Mouse (Mus musculus) ES-Bruce4 (cell line): ENCODE results near the gene Nek9. TPM values are rescaled to one million over a fixed set of nuclear protein-coding genes. Genes with fewer than 3 reads are reported as not detected.

Experiments used
- H3K27ac ChIP-seq: 2 replicates; pipeline ENCODE4 v1.5.1; 2012; ENCODE audit warnings: low read length, inconsistent platforms; ENCODE audit not compliant: insufficient read depth
- H3K27me3 ChIP-seq: 2 replicates; pipeline ENCODE4 v1.6.1; 2012; ENCODE audit warnings: mild to moderate bottlenecking, low read length, inconsistent platforms; ENCODE audit not compliant: control insufficient read depth, poor library complexity, insufficient read depth, severe bottlenecking
- H3K36me3 ChIP-seq: 2 replicates; pipeline ENCODE4 v1.6.1; 2012; ENCODE audit warnings: inconsistent platforms, mild to moderate bottlenecking, low read length, moderate library complexity; ENCODE audit not compliant: control insufficient read depth, poor library complexity, insufficient read depth, severe bottlenecking
- H3K4me1 ChIP-seq: one replicate; pipeline ENCODE4 v1.8.1; 2011; ENCODE audit warnings: low read length; ENCODE audit not compliant: control insufficient read depth, insufficient read depth
- H3K4me3 ChIP-seq: 2 replicates; pipeline ENCODE4 v1.5.1; 2011; ENCODE audit warnings: low read depth, mild to moderate bottlenecking, low read length
- H3K9ac ChIP-seq: 2 replicates; pipeline ENCODE4 v1.6.1; 2012; ENCODE audit warnings: low read depth, mild to moderate bottlenecking, inconsistent platforms; ENCODE audit not compliant: poor library complexity, severe bottlenecking
- H3K9me3 ChIP-seq: replicated peaks from 2 replicates; pipeline ENCODE4 v1.6.1; 2012; ENCODE audit warnings: mild to moderate bottlenecking, low read length, inconsistent platforms; ENCODE audit not compliant: control insufficient read depth, poor library complexity, insufficient read depth, severe bottlenecking
- CTCF ChIP-seq: IDR thresholded peaks from one replicate; pipeline ENCODE4 v1.8.1; 2011; ENCODE audit warnings: low read depth, low read length
- EP300 ChIP-seq: IDR thresholded peaks from 2 replicates; pipeline ENCODE4 v1.6.1; 2011; ENCODE audit warnings: low read depth, low read length; ENCODE audit not compliant: insufficient read depth
- POLR2A ChIP-seq: IDR thresholded peaks from one replicate; pipeline ENCODE4 v1.8.1; 2011; ENCODE audit warnings: low read length; ENCODE audit not compliant: insufficient read depth
- polyA plus RNA-seq: library from polyadenylated mRNA; stranded (reverse); fragments of >200 nt; gene quantifications from 2 replicates; pipeline ENCODE4 v1.2.4, GENCODE M21; 2011; ENCODE audit warnings: low read depth; ENCODE audit not compliant: missing spikeins, insufficient read depth, insufficient read length

Gene Nek9
- polyA plus RNA-seq = 42.3 and 43.2 TPM in 2 replicates

DNA sequence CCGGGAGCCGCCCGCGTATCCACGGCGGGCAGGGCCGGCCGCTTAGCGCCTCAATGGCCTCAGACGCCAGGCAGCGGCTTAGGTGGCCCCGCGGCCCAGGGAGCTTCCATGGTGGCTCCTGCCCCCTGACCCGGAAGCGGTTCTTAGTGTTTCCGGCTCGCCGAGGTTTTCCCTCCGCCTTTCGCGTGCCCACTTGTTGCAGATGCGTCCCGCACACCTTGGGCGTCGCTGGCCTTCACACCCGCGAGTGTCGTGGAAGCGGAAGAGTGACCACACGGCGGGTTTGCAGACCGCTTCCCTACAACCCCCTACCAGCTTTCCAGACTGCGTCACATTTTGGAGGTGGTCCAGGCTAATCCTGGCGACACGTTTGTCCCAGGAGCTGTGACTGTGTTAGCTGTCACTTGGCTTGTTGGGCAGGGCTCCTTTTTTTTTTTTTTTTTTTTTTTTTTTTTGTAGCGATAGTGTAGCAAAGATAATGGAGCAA is at the start of gene Nek9:
TSS of gene Nek9 (minus strand) at position 120 of the 487 bp plus-strand sequence.
- peak within 1 kb of the TSS; percentile 81 for H3K4me3 ChIP-seq
- peaks cover 14% of the 10 kb centered on the region; the same call in 1 of the 2 replicates for H3K36me3 ChIP-seq
- TF ChIP-seq POLR2A (no peak), CTCF (no peak), EP300 (no peak)
- no peaks in the 10 kb centered on the region for H3K27me3 ChIP-seq
- H3K4me1 ChIP-seq = peaks cover under 1% of the 10 kb centered on the region
- H3K27ac ChIP-seq = no peak within 1 kb of the TSS; the same call in 1 of the 2 replicates
- no peaks in the 10 kb centered on the region for H3K9me3 ChIP-seq
- peak within 1 kb of the TSS; percentile 97 for H3K9ac ChIP-seq

DNA sequence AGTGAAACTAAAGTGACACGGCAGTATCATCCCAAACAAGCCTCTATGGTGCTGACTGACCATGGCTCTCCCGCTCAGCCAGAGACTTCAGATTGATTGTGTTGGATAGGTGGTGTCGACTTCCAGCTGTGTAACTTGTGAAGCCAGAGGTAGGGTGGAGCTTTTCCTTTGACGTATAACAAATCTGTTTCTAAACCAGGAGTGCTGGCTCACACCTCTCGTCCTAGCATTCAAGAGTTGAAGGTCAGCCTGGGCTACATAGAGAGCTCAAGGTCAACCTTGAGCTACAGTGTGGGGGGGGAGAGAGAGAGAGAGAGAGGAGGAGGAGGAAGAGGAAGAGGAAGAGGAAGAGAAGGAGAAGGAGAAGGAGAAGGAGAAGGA is 46.8 kb upstream of the Nek9 start:
- no peak overlapping the region for H3K27ac ChIP-seq
- no peaks in the 10 kb centered on the region for H3K4me1 ChIP-seq
- H3K36me3 ChIP-seq = no peaks in the 10 kb centered on the region
- no peak overlapping the region for H3K4me3 ChIP-seq
- no peaks in the 10 kb centered on the region for H3K9me3 ChIP-seq
- H3K27me3 ChIP-seq = no peaks in the 10 kb centered on the region
- H3K9ac ChIP-seq = no peak overlapping the region
- TF ChIP-seq CTCF = no peak

DNA sequence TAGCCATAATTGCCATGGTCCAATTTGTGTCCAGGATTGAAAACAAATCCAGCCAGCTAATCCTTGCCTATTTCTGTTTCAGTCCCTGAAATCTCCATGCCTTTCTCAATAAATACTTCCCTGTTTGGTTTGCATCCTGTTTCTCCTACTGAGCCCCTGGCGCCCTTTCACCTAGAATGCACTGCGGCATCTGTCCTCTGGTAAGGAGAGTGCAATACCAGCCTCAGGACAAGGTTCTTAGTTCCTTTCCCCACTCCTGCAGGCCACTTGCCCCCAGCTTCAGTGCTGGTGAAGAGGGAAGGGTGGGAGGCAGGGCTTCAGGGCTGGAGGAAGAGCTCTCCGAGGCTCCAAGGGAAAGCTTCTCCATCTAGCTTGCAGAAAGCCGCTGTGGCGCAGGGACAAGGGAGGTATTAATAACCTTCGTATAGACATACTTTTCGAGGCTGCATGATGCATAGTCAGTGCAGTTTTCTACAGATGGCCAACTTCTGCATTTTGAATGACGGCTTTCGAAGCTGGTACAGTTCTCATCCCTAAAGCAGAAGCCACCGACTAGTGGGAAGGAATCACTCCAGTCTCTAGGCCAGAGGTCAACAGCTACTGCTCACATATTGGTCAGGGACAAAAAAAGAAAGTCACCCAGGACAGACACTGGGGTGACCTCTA is 46.3 kb upstream of the Nek9 start:
- H3K9ac ChIP-seq = no peak overlapping the region
- H3K27ac ChIP-seq = no peak overlapping the region
- H3K27me3 ChIP-seq = no peaks in the 10 kb centered on the region
- no peak for TF ChIP-seq POLR2A
- no peak for TF ChIP-seq EP300
- no peak for TF ChIP-seq CTCF
- no peaks in the 10 kb centered on the region for H3K4me1 ChIP-seq
- H3K4me3 ChIP-seq = no peak overlapping the region
- H3K36me3 ChIP-seq = no peaks in the 10 kb centered on the region
- H3K9me3 ChIP-seq = no peaks in the 10 kb centered on the region

DNA sequence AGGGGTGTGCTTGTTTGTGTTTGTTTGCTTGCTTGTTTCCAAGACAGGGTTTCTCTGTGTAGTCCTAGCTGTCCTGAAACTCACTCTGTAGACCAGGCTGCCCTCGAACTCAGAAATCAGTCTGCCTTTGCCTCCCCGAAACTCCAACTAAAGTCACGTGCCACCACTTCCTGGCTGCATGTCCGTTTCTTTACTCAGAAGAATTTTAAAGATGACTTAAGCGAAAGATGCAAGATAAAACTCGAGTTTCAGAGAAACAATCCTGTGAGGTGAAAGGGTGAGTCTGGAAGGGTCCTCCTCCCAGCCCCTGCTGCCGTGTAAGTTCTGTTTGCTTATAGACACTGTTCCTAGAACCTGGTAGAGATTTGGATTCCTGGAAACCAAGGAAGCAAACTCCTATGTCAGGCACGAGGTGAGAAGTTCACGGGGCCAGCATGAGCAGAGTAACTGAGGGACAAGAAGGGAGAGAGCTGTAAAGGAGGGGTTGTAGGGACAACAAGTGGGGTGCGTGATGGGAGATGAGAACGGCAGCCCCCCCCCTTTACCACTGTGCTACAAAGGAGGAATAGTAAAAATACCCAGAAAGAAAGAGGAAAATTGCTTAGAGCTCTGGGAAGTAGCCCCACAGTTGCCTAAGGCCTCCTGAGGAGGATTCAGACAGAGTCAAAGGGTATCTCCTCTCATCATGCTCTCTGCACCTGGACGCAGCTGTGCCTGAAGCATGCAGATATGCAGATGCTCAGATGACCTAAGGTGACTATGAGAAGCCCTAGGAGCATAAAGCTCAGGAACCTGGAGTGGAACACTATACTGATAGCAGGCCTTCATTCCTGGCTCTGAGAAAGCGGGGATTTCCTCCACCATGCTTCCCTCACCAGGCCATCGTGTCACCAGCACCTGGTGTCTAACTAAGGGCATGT is 43.9 kb upstream of the Nek9 start:
- Histone ChIP-seq H3K27ac (no peak overlapping the region), H3K9ac (no peak overlapping the region), H3K4me1 (no peaks in the 10 kb centered on the region), H3K36me3 (no peaks in the 10 kb centered on the region), H3K27me3 (no peaks in the 10 kb centered on the region), H3K9me3 (no peaks in the 10 kb centered on the region), H3K4me3 (no peak overlapping the region)
- TF ChIP-seq POLR2A (no peak), EP300 (no peak), CTCF (no peak)

DNA sequence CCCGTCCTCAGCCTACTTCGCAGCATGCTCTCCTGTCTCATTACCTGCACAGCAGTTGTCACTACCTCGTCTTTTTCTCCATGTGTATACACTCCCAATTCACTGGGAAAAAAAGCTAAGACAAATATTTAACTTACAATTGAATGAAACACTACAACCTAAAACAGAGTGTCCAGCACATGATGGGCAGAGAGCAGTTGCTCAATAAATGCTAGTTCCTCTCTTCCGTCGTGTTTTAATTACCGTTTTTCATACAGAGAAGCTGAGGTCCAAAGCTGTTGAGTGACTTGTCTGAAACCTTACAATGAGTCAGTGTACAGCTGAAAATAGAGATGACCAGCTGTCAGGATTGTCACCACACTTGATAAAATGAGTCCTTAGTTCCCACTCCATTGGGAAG is 42.4 kb upstream of the Nek9 start:
- Histone ChIP-seq H3K27me3 (no peaks in the 10 kb centered on the region), H3K36me3 (no peaks in the 10 kb centered on the region), H3K4me1 (no peaks in the 10 kb centered on the region), H3K9ac (no peak overlapping the region), H3K27ac (no peak overlapping the region), H3K4me3 (no peak overlapping the region), H3K9me3 (no peaks in the 10 kb centered on the region)
- TF ChIP-seq CTCF (no peak), EP300 (no peak), POLR2A (no peak)

DNA sequence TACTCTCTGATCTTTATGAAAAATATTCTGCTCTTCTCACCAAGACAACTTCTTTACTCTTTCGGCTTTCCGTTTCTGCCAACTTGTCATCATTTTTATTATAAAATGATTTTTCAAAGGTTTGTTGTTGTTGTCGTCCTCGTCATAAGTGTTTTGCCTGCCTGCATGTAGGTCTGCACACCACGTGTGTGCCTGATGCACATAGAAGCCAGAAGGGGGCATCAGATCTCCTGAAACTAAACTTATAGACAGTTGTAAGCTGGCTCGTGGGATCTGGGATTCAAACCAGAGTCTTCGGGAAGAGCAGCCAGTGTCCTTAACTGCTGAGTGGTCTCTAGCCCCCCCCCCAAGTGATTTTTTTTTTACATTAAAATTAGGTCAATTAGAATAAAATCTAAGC is 41.8 kb upstream of the Nek9 start:
- H3K27ac ChIP-seq = no peak overlapping the region
- H3K9me3 ChIP-seq = no peaks in the 10 kb centered on the region
- no peak for TF ChIP-seq POLR2A
- TF ChIP-seq CTCF = peak; percentile 52
- TF ChIP-seq EP300 = no peak
- H3K4me1 ChIP-seq = no peaks in the 10 kb centered on the region
- H3K36me3 ChIP-seq = no peaks in the 10 kb centered on the region
- no peaks in the 10 kb centered on the region for H3K27me3 ChIP-seq
- H3K9ac ChIP-seq = no peak overlapping the region
- H3K4me3 ChIP-seq = no peak overlapping the region
